ENCODE assay signal across 17 mouse cellular contexts in genomic region chr5:47052942-47053341, GRCm38 (mm10).
A peak's percentile ranks its signal among the peaks of the same experiment; 100 is the strongest.
DNase-seq lines count a peak whose midpoint lies in the region; ATAC-seq and TF ChIP-seq lines count a peak whose summit lies in the region.
"Had no signal": no experiment of that assay in that cellular context is flagged by ENCODE, and none has a peak within 500 bp of the region (broad histone marks: within the 10 kb centered on the region; RNA-seq: fewer than 3 reads in every experiment).

No protein-coding gene starts in this region.

- H3K4me2 ChIP-seq in hindbrain, embryonic 12.5 days (replicated peaks): no peak overlapping the region
- no peak overlapping the region for H3K4me2 ChIP-seq in midbrain, embryonic 11.5 days
- H3K4me2 ChIP-seq in midbrain, embryonic 13.5 days (replicated peaks): no peak overlapping the region
- no peak overlapping the region for H3K4me2 ChIP-seq in midbrain, postnatal 0 days (ENCODE audit: low read depth, low read length, poor library complexity, severe bottlenecking)
- H3K4me2 ChIP-seq: embryonic facial prominence, embryonic 12.5 days; limb, embryonic 15.5 days; neural tube, embryonic 12.5 days had no signal

- H3K4me1 ChIP-seq in hindbrain, embryonic 10.5 days (replicated peaks): peaks cover 8% of the 10 kb centered on the region
- no peaks in the 10 kb centered on the region for H3K4me1 ChIP-seq in hindbrain, embryonic 12.5 days
- H3K4me1 ChIP-seq in midbrain, embryonic 11.5 days (ENCODE audit: control insufficient read depth, insufficient read depth, low read length): no peaks in the 10 kb centered on the region
- peaks cover 4% of the 10 kb centered on the region; the same call in 1 of the 2 replicates for H3K4me1 ChIP-seq in midbrain, embryonic 13.5 days (replicated peaks)
- no peaks in the 10 kb centered on the region for H3K4me1 ChIP-seq in midbrain, postnatal 0 days (ENCODE audit: insufficient read depth, low read length)
- H3K4me1 ChIP-seq: neural tube, embryonic 12.5 days had no signal

- no peak for TF ChIP-seq CTCF in midbrain, postnatal 0 days (IDR thresholded peaks at IDR 0.05)

- no peaks in the 10 kb centered on the region for H3K36me3 ChIP-seq in hindbrain, embryonic 10.5 days
- H3K36me3 ChIP-seq in hindbrain, embryonic 12.5 days: no peaks in the 10 kb centered on the region
- no peaks in the 10 kb centered on the region for H3K36me3 ChIP-seq in midbrain, embryonic 11.5 days (ENCODE audit: control insufficient read depth, insufficient read depth, low read length)
- H3K36me3 ChIP-seq in midbrain, embryonic 13.5 days: no peaks in the 10 kb centered on the region
- H3K36me3 ChIP-seq in midbrain, postnatal 0 days (ENCODE audit: insufficient read depth, low read length): no peaks in the 10 kb centered on the region
- H3K36me3 ChIP-seq: embryonic facial prominence, embryonic 12.5 days; limb, embryonic 15.5 days; neural tube, embryonic 12.5 days had no signal

- H3K27ac ChIP-seq in hindbrain, embryonic 10.5 days: no peak overlapping the region
- H3K27ac ChIP-seq in hindbrain, embryonic 12.5 days: no peak overlapping the region
- no peak overlapping the region for H3K27ac ChIP-seq in midbrain, embryonic 11.5 days (ENCODE audit: low read depth, low read length)
- H3K27ac ChIP-seq in midbrain, embryonic 13.5 days: no peak overlapping the region
- H3K27ac ChIP-seq in midbrain, postnatal 0 days (ENCODE audit: low read depth, low read length): no peak overlapping the region
- H3K27ac ChIP-seq: embryonic facial prominence, embryonic 12.5 days; limb, embryonic 15.5 days; neural tube, embryonic 12.5 days had no signal

- H3K9ac ChIP-seq in hindbrain, embryonic 12.5 days: no peak overlapping the region
- H3K9ac ChIP-seq in midbrain, embryonic 11.5 days (ENCODE audit: low read length): no peak overlapping the region
- H3K9ac ChIP-seq in midbrain, embryonic 13.5 days (replicated peaks): no peak overlapping the region
- no peak overlapping the region for H3K9ac ChIP-seq in midbrain, postnatal 0 days (replicated peaks; ENCODE audit: low read length, poor library complexity, severe bottlenecking)
- H3K9ac ChIP-seq: embryonic facial prominence, embryonic 12.5 days; limb, embryonic 15.5 days; neural tube, embryonic 12.5 days had no signal

- H3K27me3 ChIP-seq in hindbrain, embryonic 10.5 days (ENCODE audit: insufficient read depth, poor library complexity, severe bottlenecking): no peaks in the 10 kb centered on the region
- H3K27me3 ChIP-seq in hindbrain, embryonic 12.5 days: no peaks in the 10 kb centered on the region
- H3K27me3 ChIP-seq in midbrain, embryonic 11.5 days (ENCODE audit: control insufficient read depth, insufficient read depth, low read length): no peaks in the 10 kb centered on the region
- H3K27me3 ChIP-seq in midbrain, embryonic 13.5 days: no peaks in the 10 kb centered on the region
- no peaks in the 10 kb centered on the region for H3K27me3 ChIP-seq in midbrain, postnatal 0 days (ENCODE audit: insufficient read depth, low read length)
- H3K27me3 ChIP-seq: embryonic facial prominence, embryonic 12.5 days; limb, embryonic 15.5 days; neural tube, embryonic 12.5 days had no signal

- 34% methylated on average over 3 of the region's 3 CpGs for WGBS in hindbrain, embryonic 10.5 days
- 31% methylated on average over 3 of the region's 3 CpGs for WGBS in hindbrain, embryonic 12.5 days
- 25% methylated on average over 3 of the region's 3 CpGs for WGBS in midbrain, embryonic 11.5 days
- 13% methylated on average over 3 of the region's 3 CpGs for WGBS in midbrain, embryonic 13.5 days
- WGBS in midbrain, postnatal 0 days: 34% methylated on average over 3 of the region's 3 CpGs

- H3K9me3 ChIP-seq in hindbrain, embryonic 10.5 days: no peaks in the 10 kb centered on the region
- H3K9me3 ChIP-seq in hindbrain, embryonic 12.5 days (replicated peaks): no peaks in the 10 kb centered on the region
- H3K9me3 ChIP-seq in midbrain, embryonic 11.5 days (ENCODE audit: control insufficient read depth, low read length): no peaks in the 10 kb centered on the region
- H3K9me3 ChIP-seq in midbrain, embryonic 13.5 days: no peaks in the 10 kb centered on the region
- H3K9me3 ChIP-seq in midbrain, postnatal 0 days (ENCODE audit: low read length): no peaks in the 10 kb centered on the region
- H3K9me3 ChIP-seq: embryonic facial prominence, embryonic 12.5 days; limb, embryonic 15.5 days; neural tube, embryonic 12.5 days had no signal

- no peak for ATAC-seq in hindbrain, embryonic 12.5 days (ENCODE audit: low FRiP score)
- peak; percentile 61; the same call in 1 of the 2 replicates for ATAC-seq in midbrain, embryonic 11.5 days (ENCODE audit: low FRiP score)
- no peak for ATAC-seq in midbrain, embryonic 13.5 days
- ATAC-seq in midbrain, postnatal 0 days (ENCODE audit: low FRiP score): no peak
- ATAC-seq in erythroid progenitor cell, adult 5-6 weeks (replicated peaks; ENCODE audit: low FRiP score, poor library complexity, severe bottlenecking): no peak
- ATAC-seq: CD4-positive, CD25-positive, alpha-beta regulatory T cell, adult 4 months had no signal

- H3K4me3 ChIP-seq in hindbrain, embryonic 10.5 days: no peak overlapping the region
- H3K4me3 ChIP-seq in hindbrain, embryonic 12.5 days: no peak overlapping the region
- no peak overlapping the region for H3K4me3 ChIP-seq in midbrain, embryonic 11.5 days (ENCODE audit: low read depth, low read length)
- no peak overlapping the region for H3K4me3 ChIP-seq in midbrain, embryonic 13.5 days (replicated peaks)
- no peak overlapping the region for H3K4me3 ChIP-seq in midbrain, postnatal 0 days (ENCODE audit: low read depth, low read length)
- H3K4me3 ChIP-seq: embryonic facial prominence, embryonic 12.5 days; limb, embryonic 15.5 days; neural tube, embryonic 12.5 days had no signal

- DNase-seq in hindbrain, embryonic 10.5 days (ENCODE audit: low spot score): peak; percentile 6
- no peak for DNase-seq in midbrain, embryonic 11.5 days (ENCODE audit: low spot score, missing footprints)
- peak; percentile 11 to 21 for DNase-seq in heart, postnatal 14 days
- peak; percentile 13 for DNase-seq in midbrain, postnatal 0 days (ENCODE audit: low spot score)
- DNase-seq in layer of hippocampus, adult 18-20 months (ENCODE audit: low spot score in 2 of 2): no peak
- DNase-seq: adrenal gland, postnatal 14 days; cerebellum, adult 11 months; gastrocnemius, postnatal 10 days; layer of hippocampus, adult 9-11 months; thymus, postnatal 36 days had no signal

- intact Hi-C loops in heart, postnatal 14 days (cut with DNase I): no loop called here

Comparison
In these comparisons a context has a peak if more than half of its experiments do, and no peak if none do; other contexts are left out.
1. DNase-seq: peak in hindbrain, embryonic 10.5 days (single experiment), heart, postnatal 14 days (2 of 2) and midbrain, postnatal 0 days (single experiment); none in midbrain, embryonic 11.5 days (single experiment) and layer of hippocampus, adult 18-20 months (0 of 2).